Mouse (Mus musculus) ES-Bruce4 (cell line): ENCODE data around the gene Dbn1. TPM values are rescaled to one million over a fixed set of nuclear protein-coding genes. Genes with fewer than 3 reads are reported as not detected.

Experiments
- H3K27ac ChIP-seq: 2 replicates; pipeline ENCODE4 v1.5.1; 2012; ENCODE audit warnings: low read length, inconsistent platforms; ENCODE audit not compliant: insufficient read depth
- H3K27me3 ChIP-seq: 2 replicates; pipeline ENCODE4 v1.6.1; 2012; ENCODE audit warnings: mild to moderate bottlenecking, low read length, inconsistent platforms; ENCODE audit not compliant: control insufficient read depth, poor library complexity, insufficient read depth, severe bottlenecking
- H3K36me3 ChIP-seq: 2 replicates; pipeline ENCODE4 v1.6.1; 2012; ENCODE audit warnings: inconsistent platforms, mild to moderate bottlenecking, low read length, moderate library complexity; ENCODE audit not compliant: control insufficient read depth, poor library complexity, insufficient read depth, severe bottlenecking
- H3K4me1 ChIP-seq: one replicate; pipeline ENCODE4 v1.8.1; 2011; ENCODE audit warnings: low read length; ENCODE audit not compliant: control insufficient read depth, insufficient read depth
- H3K4me3 ChIP-seq: 2 replicates; pipeline ENCODE4 v1.5.1; 2011; ENCODE audit warnings: low read depth, mild to moderate bottlenecking, low read length
- H3K9ac ChIP-seq: 2 replicates; pipeline ENCODE4 v1.6.1; 2012; ENCODE audit warnings: low read depth, mild to moderate bottlenecking, inconsistent platforms; ENCODE audit not compliant: poor library complexity, severe bottlenecking
- H3K9me3 ChIP-seq: replicated peaks from 2 replicates; pipeline ENCODE4 v1.6.1; 2012; ENCODE audit warnings: mild to moderate bottlenecking, low read length, inconsistent platforms; ENCODE audit not compliant: control insufficient read depth, poor library complexity, insufficient read depth, severe bottlenecking
- CTCF ChIP-seq: IDR thresholded peaks from one replicate; pipeline ENCODE4 v1.8.1; 2011; ENCODE audit warnings: low read depth, low read length
- EP300 ChIP-seq: IDR thresholded peaks from 2 replicates; pipeline ENCODE4 v1.6.1; 2011; ENCODE audit warnings: low read depth, low read length; ENCODE audit not compliant: insufficient read depth
- POLR2A ChIP-seq: IDR thresholded peaks from one replicate; pipeline ENCODE4 v1.8.1; 2011; ENCODE audit warnings: low read length; ENCODE audit not compliant: insufficient read depth
- polyA plus RNA-seq: library from polyadenylated mRNA; stranded (reverse); fragments of >200 nt; gene quantifications from 2 replicates; pipeline ENCODE4 v1.2.4, GENCODE M21; 2011; ENCODE audit warnings: low read depth; ENCODE audit not compliant: missing spikeins, insufficient read depth, insufficient read length

The Dbn1 gene
- polyA plus RNA-seq, 1 experiment = 43.6 TPM

- Histone ChIP-seq H3K4me3 (no peak overlapping the region), H3K27ac (0 out of 2 replicates have a peak overlapping the region, but pooled peaks have one; percentile 7), H3K9ac (no peak overlapping the region)
Measured at GRCm38 (mm10) chr13:55447543-55447943, 40.4 kb downstream of the Dbn1 start.

GRCm38 (mm10) chr13:55446483-55447105 is 41.3 kb downstream of the Dbn1 start:
- TF ChIP-seq POLR2A (no peak), CTCF (no peak), EP300 (no peak)

More at GRCm38 (mm10) chr13:55447543-55447943, 40.4 kb downstream of the Dbn1 start:
- H3K4me1 ChIP-seq = peaks cover 12% of the 10 kb centered on the region
- no peak for TF ChIP-seq POLR2A
- no peak for TF ChIP-seq EP300
- no peak for TF ChIP-seq CTCF
- H3K27me3 ChIP-seq = no peaks in the 10 kb centered on the region
- H3K36me3 ChIP-seq = peaks cover 15% of the 10 kb centered on the region
- no peaks in the 10 kb centered on the region for H3K9me3 ChIP-seq

GRCm38 (mm10) chr13:55445361-55446091 is 42.4 kb downstream of the Dbn1 start:
- TF ChIP-seq CTCF = no peak
- TF ChIP-seq POLR2A = no peak
- no peak for TF ChIP-seq EP300
- 0 out of 2 replicates have a peak, but pooled peaks cover 2% of the 10 kb centered on the region for H3K36me3 ChIP-seq
- peak overlapping the region; percentile 96 for H3K4me3 ChIP-seq
- peaks cover 12% of the 10 kb centered on the region for H3K4me1 ChIP-seq
- H3K27ac ChIP-seq = peak overlapping the region; percentile 46
- H3K27me3 ChIP-seq = no peaks in the 10 kb centered on the region
- no peaks in the 10 kb centered on the region for H3K9me3 ChIP-seq
- H3K9ac ChIP-seq = peak overlapping the region; percentile 98

More at GRCm38 (mm10) chr13:55446483-55447105, 41.3 kb downstream of the Dbn1 start:
- Histone ChIP-seq H3K36me3 (peaks cover 9% of the 10 kb centered on the region), H3K4me3 (no peak overlapping the region; the same call in 1 of the 2 replicates), H3K27me3 (no peaks in the 10 kb centered on the region), H3K4me1 (peaks cover 12% of the 10 kb centered on the region), H3K27ac (no peak overlapping the region), H3K9me3 (no peaks in the 10 kb centered on the region), H3K9ac (no peak overlapping the region)

GRCm38 (mm10) chr13:55444937-55445315 is 43.0 kb downstream of the Dbn1 start, which contains the start of gene Grk6:
Gene Grk6, plus strand, starts transcription at chr13:55445072.
- no peaks in the 10 kb centered on the region for H3K36me3 ChIP-seq
- H3K4me1 ChIP-seq = peaks cover 12% of the 10 kb centered on the region
- peak within 1 kb of the TSS; percentile 96 for H3K4me3 ChIP-seq
- H3K9me3 ChIP-seq = no peaks in the 10 kb centered on the region
- H3K27ac ChIP-seq = peak within 1 kb of the TSS; percentile 89
- no peak for TF ChIP-seq CTCF
- no peak for TF ChIP-seq POLR2A
- TF ChIP-seq EP300 = no peak
- peak within 1 kb of the TSS; percentile 98 for H3K9ac ChIP-seq
- H3K27me3 ChIP-seq = no peaks in the 10 kb centered on the region

GRCm38 (mm10) chr13:55444286-55444936 is 43.5 kb downstream of the Dbn1 start:
- Histone ChIP-seq H3K27ac (peak overlapping the region; percentile 89), H3K9ac (peak overlapping the region; percentile 69), H3K4me1 (peaks cover 10% of the 10 kb centered on the region), H3K9me3 (no peaks in the 10 kb centered on the region), H3K4me3 (peak overlapping the region; percentile 90), H3K27me3 (no peaks in the 10 kb centered on the region), H3K36me3 (no peaks in the 10 kb centered on the region)
- TF ChIP-seq CTCF (no peak), POLR2A (no peak), EP300 (no peak)
